Mouse (Mus musculus) Patski (cell line): ENCODE results near the gene Cyp11a1. TPM values are rescaled to one million over a fixed set of nuclear protein-coding genes. Genes with fewer than 3 reads are reported as not detected.

Experiments
- ATAC-seq: fragments of 100-300 bp; one replicate; pipeline ENCODE4 v1.8.0; 2021
- CTCF ChIA-PET: fragments of 350-600 bp; sonication (Branson Sonifier 250); formaldehyde crosslinking; loops from one replicate; lab custom pipeline; 2022; ENCODE audit warnings: inconsistent platforms; lab: Charles Lee
- POLR2A ChIA-PET: fragments of 350-600 bp; sonication (Branson Sonifier 250); formaldehyde crosslinking; loops from one replicate; lab custom pipeline; 2022; ENCODE audit warnings: antibody characterized with exemption, inconsistent platforms; lab: Charles Lee
- DNase-seq: peaks from one replicate; pipeline ENCODE4 v3.0.0-alpha.2; 2011; ENCODE audit warnings: low read depth, low spot score
- H3K27me3 ChIP-seq: fragments of 371-371 bp; one replicate; pipeline ENCODE4 v1.5.1; 2021
- CTCF ChIP-seq: fragments of 100-300 bp; IDR thresholded peaks from one replicate; pipeline ENCODE4 v1.5.1; 2021
- in situ Hi-C: fragments of 300-500 bp; cut with MboI; formaldehyde crosslinking; loops from 3 replicates; pipeline ENCODE4 v1.11.1; 2018; ENCODE audit warnings: low pct_unique_long_range_greater_than_20kb, mixed read lengths
- polyA plus RNA-seq: library from polyadenylated mRNA; unstranded; gene quantifications from one replicate; pipeline ENCODE4 v1.2.3, GENCODE M21; 2021

Gene Cyp11a1
- polyA plus RNA-seq, 1 experiment from 2014 or later: 0.13 TPM

- ChIA-PET CTCF (interaction anchor here (1.2 to 14.1 kb wide), 3 partner anchors 65 to 339 kb away, joined by 3 to 311 read pairs (median 4); partner anchors contain the start of gene Sema7a), POLR2A (no interaction called here)
- TF ChIP-seq CTCF: no peak
- DNase-seq (no peak), ATAC-seq (no peak)
- peaks cover 3% of the 10 kb centered on the region for H3K27me3 ChIP-seq
- in situ Hi-C loops: loop anchor here (5.0 to 10.0 kb wide), 2 partner anchors 215 to 337 kb away; no protein-coding TSS in a partner anchor
Observed at GRCm38 (mm10) chr9:57999676-58000075, 6.5 kb upstream of the Cyp11a1 start.

- ATAC-seq (no peak), DNase-seq (no peak)
- CTCF ChIA-PET: interaction anchor here (0.9 kb wide), 1 partner anchor 213 kb away, joined by 3 read pairs; no protein-coding TSS in a partner anchor
- no peak for TF ChIP-seq CTCF
- in situ Hi-C loops: no loop called here
- POLR2A ChIA-PET: no interaction called here
- H3K27me3 ChIP-seq: peaks cover 3% of the 10 kb centered on the region
Observed at GRCm38 (mm10) chr9:58003272-58003671, 2.9 kb upstream of the Cyp11a1 start.

- DNase-seq (no peak), ATAC-seq (no peak)
- H3K27me3 ChIP-seq: no peaks in the 10 kb centered on the region
- in situ Hi-C loops: no loop called here
- ChIA-PET POLR2A (no interaction called here), CTCF (interaction anchor here (1.1 to 1.3 kb wide), 3 partner anchors 10 to 19 kb away, joined by 3 to 4 read pairs (median 4); no protein-coding TSS in a partner anchor)
- TF ChIP-seq CTCF: no peak
Observed at GRCm38 (mm10) chr9:58008336-58009014, 2.3 kb downstream of the Cyp11a1 start.

- DNase-seq: no peak
- in situ Hi-C loops: no loop called here
- ChIA-PET POLR2A (no interaction called here), CTCF (interaction anchor here (1.1 to 1.3 kb wide), 3 partner anchors 11 to 18 kb away, joined by 3 to 4 read pairs (median 4); no protein-coding TSS in a partner anchor)
- no peak for TF ChIP-seq CTCF
- H3K27me3 ChIP-seq: no peaks in the 10 kb centered on the region
- ATAC-seq: no peak
Observed at GRCm38 (mm10) chr9:58009015-58009362, 2.8 kb downstream of the Cyp11a1 start.

- POLR2A ChIA-PET: no interaction called here
- CTCF ChIA-PET: interaction anchor here (1.1 to 1.3 kb wide), 3 partner anchors 11 to 18 kb away, joined by 3 to 4 read pairs (median 4); no protein-coding TSS in a partner anchor
- ATAC-seq (no peak), DNase-seq (no peak)
- TF ChIP-seq CTCF: no peak
- no peaks in the 10 kb centered on the region for H3K27me3 ChIP-seq
- in situ Hi-C loops: no loop called here
Observed at GRCm38 (mm10) chr9:58009588-58009987, 3.4 kb downstream of the Cyp11a1 start.

- ChIA-PET CTCF (interaction anchor here (1.7 kb wide), 1 partner anchor 9 kb away, joined by 4 read pairs; no protein-coding TSS in a partner anchor), POLR2A (no interaction called here)
- no peak for DNase-seq
- no peaks in the 10 kb centered on the region for H3K27me3 ChIP-seq
- in situ Hi-C loops: no loop called here
- no peak for TF ChIP-seq CTCF
- ATAC-seq: no peak
Observed at GRCm38 (mm10) chr9:58011027-58011426, 4.8 kb downstream of the Cyp11a1 start.

- ChIA-PET CTCF (interaction anchor here (1.1 to 1.7 kb wide), 2 partner anchors 9 to 76 kb away, joined by 3 to 4 read pairs; no protein-coding TSS in a partner anchor), POLR2A (interaction anchor here (0.9 kb wide), 1 partner anchor 17 kb away, joined by 4 read pairs; no protein-coding TSS in a partner anchor)
- no peak for ATAC-seq
- no peak for DNase-seq
- in situ Hi-C loops: no loop called here
- no peaks in the 10 kb centered on the region for H3K27me3 ChIP-seq
- TF ChIP-seq CTCF: no peak
Observed at GRCm38 (mm10) chr9:58011552-58011951, 5.3 kb downstream of the Cyp11a1 start.

GRCm38 (mm10) chr9:58012486-58012885, 6.3 kb downstream of the Cyp11a1 start:
- ATAC-seq (no peak), DNase-seq (no peak)
- no peak for TF ChIP-seq CTCF
- no peaks in the 10 kb centered on the region for H3K27me3 ChIP-seq
- in situ Hi-C loops: no loop called here
- ChIA-PET POLR2A (interaction anchor here (0.9 kb wide), 1 partner anchor 16 kb away, joined by 4 read pairs; no protein-coding TSS in a partner anchor), CTCF (interaction anchor here (1.1 to 1.7 kb wide), 2 partner anchors 10 to 77 kb away, joined by 3 to 4 read pairs; no protein-coding TSS in a partner anchor)

GRCm38 (mm10) chr9:58012935-58013334, 6.7 kb downstream of the Cyp11a1 start:
- CTCF ChIA-PET: no interaction called here
- ATAC-seq: no peak
- TF ChIP-seq CTCF: no peak
- DNase-seq: no peak
- in situ Hi-C loops: no loop called here
- POLR2A ChIA-PET: no interaction called here
- H3K27me3 ChIP-seq: no peaks in the 10 kb centered on the region

- TF ChIP-seq CTCF: no peak
- in situ Hi-C loops: no loop called here
- no peaks in the 10 kb centered on the region for H3K27me3 ChIP-seq
- POLR2A ChIA-PET: interaction anchor here (1.0 kb wide), 1 partner anchor 9 kb away, joined by 3 read pairs; the partner anchor contains the start of gene Cyp11a1
- ATAC-seq (no peak), DNase-seq (no peak)
- CTCF ChIA-PET: no interaction called here
Observed at GRCm38 (mm10) chr9:58014393-58015160, 8.4 kb downstream of the Cyp11a1 start.
